Mouse (Mus musculus): ENCODE results near the gene Smco3. TPM values are rescaled to one million over a fixed set of nuclear protein-coding genes. Genes with fewer than 3 reads are reported as not detected.
A peak's percentile ranks its signal among the peaks of the same experiment; 100 is the strongest.

Smco3 gene
- polyA plus RNA-seq, 1 experiment from 2014 or later: 0.14 TPM

- Histone ChIP-seq H3K27ac (replicated peaks; ENCODE audit: low read depth, low read length) (no peak overlapping the region), H3K4me2 (ENCODE audit: low read length) (no peak overlapping the region), H3K4me1 (ENCODE audit: control insufficient read depth, insufficient read depth, low read length) (no peaks in the 10 kb centered on the region), H3K36me3 (ENCODE audit: control insufficient read depth, insufficient read depth, low read length) (no peaks in the 10 kb centered on the region), H3K9me3 (ENCODE audit: control insufficient read depth, low read length) (no peaks in the 10 kb centered on the region), H3K4me3 (replicated peaks; ENCODE audit: low read depth, low read length) (no peak overlapping the region), H3K27me3 (ENCODE audit: control insufficient read depth, insufficient read depth, low read length) (no peaks in the 10 kb centered on the region), H3K9ac (replicated peaks; ENCODE audit: low read length) (no peak overlapping the region)
- WGBS: 89% methylated on average over 5 of the region's 5 CpGs
- no peak for DNase-seq
- ATAC-seq (ENCODE audit: low FRiP score, low TSS enrichment): no peak
These were observed 30.1 kb upstream of the Smco3 start for GRCm38 (mm10) chr6:136865360-136865759.

- Histone ChIP-seq H3K4me3 (replicated peaks; ENCODE audit: low read depth, low read length) (no peak overlapping the region), H3K4me1 (ENCODE audit: control insufficient read depth, insufficient read depth, low read length) (no peaks in the 10 kb centered on the region), H3K27ac (replicated peaks; ENCODE audit: low read depth, low read length) (no peak overlapping the region), H3K27me3 (ENCODE audit: control insufficient read depth, insufficient read depth, low read length) (no peaks in the 10 kb centered on the region), H3K9me3 (ENCODE audit: control insufficient read depth, low read length) (no peaks in the 10 kb centered on the region), H3K36me3 (ENCODE audit: control insufficient read depth, insufficient read depth, low read length) (no peaks in the 10 kb centered on the region), H3K9ac (replicated peaks; ENCODE audit: low read length) (no peak overlapping the region), H3K4me2 (ENCODE audit: low read length) (no peak overlapping the region)
- ATAC-seq (ENCODE audit: low FRiP score, low TSS enrichment): no peak; the same call in 1 of the 2 replicates
- DNase-seq: peak; percentile 91
- 52% methylated on average over 9 of the region's 9 CpGs for WGBS
These were observed 25.8 kb upstream of the Smco3 start for GRCm38 (mm10) chr6:136861020-136861419.

GRCm38 (mm10) chr6:136858420-136858819, 23.2 kb upstream of the Smco3 start:
- no peaks in the 10 kb centered on the region for H3K36me3 ChIP-seq (ENCODE audit: control insufficient read depth, insufficient read depth, low read length)
- no peak overlapping the region for H3K9ac ChIP-seq (replicated peaks; ENCODE audit: low read length)
- H3K27ac ChIP-seq (replicated peaks; ENCODE audit: low read depth, low read length): no peak overlapping the region
- no peaks in the 10 kb centered on the region for H3K9me3 ChIP-seq (ENCODE audit: control insufficient read depth, low read length)
- no peak for ATAC-seq (ENCODE audit: low FRiP score, low TSS enrichment)
- no peaks in the 10 kb centered on the region for H3K27me3 ChIP-seq (ENCODE audit: control insufficient read depth, insufficient read depth, low read length)
- H3K4me1 ChIP-seq (ENCODE audit: control insufficient read depth, insufficient read depth, low read length): no peaks in the 10 kb centered on the region
- no peak overlapping the region for H3K4me2 ChIP-seq (ENCODE audit: low read length)
- 83% methylated on average over 8 of the region's 8 CpGs for WGBS
- H3K4me3 ChIP-seq (replicated peaks; ENCODE audit: low read depth, low read length): no peak overlapping the region
- DNase-seq: no peak

- Histone ChIP-seq H3K36me3 (ENCODE audit: control insufficient read depth, insufficient read depth, low read length) (no peaks in the 10 kb centered on the region), H3K9me3 (ENCODE audit: control insufficient read depth, low read length) (no peaks in the 10 kb centered on the region), H3K4me3 (replicated peaks; ENCODE audit: low read depth, low read length) (no peak overlapping the region), H3K27me3 (ENCODE audit: control insufficient read depth, insufficient read depth, low read length) (no peaks in the 10 kb centered on the region), H3K9ac (replicated peaks; ENCODE audit: low read length) (no peak overlapping the region), H3K4me2 (ENCODE audit: low read length) (no peak overlapping the region), H3K4me1 (ENCODE audit: control insufficient read depth, insufficient read depth, low read length) (no peaks in the 10 kb centered on the region), H3K27ac (replicated peaks; ENCODE audit: low read depth, low read length) (no peak overlapping the region)
- no peak for DNase-seq
- WGBS: 73% methylated on average over 11 of the region's 11 CpGs
- no peak for ATAC-seq (ENCODE audit: low FRiP score, low TSS enrichment)
These were observed 22.6 kb upstream of the Smco3 start for GRCm38 (mm10) chr6:136857873-136858260.

- Histone ChIP-seq H3K9me3 (ENCODE audit: control insufficient read depth, low read length) (no peaks in the 10 kb centered on the region), H3K9ac (replicated peaks; ENCODE audit: low read length) (no peak within 1 kb of the TSS), H3K4me1 (ENCODE audit: control insufficient read depth, insufficient read depth, low read length) (no peaks in the 10 kb centered on the region), H3K27ac (replicated peaks; ENCODE audit: low read depth, low read length) (no peak within 1 kb of the TSS), H3K27me3 (ENCODE audit: control insufficient read depth, insufficient read depth, low read length) (no peaks in the 10 kb centered on the region), H3K4me3 (replicated peaks; ENCODE audit: low read depth, low read length) (no peak within 1 kb of the TSS), H3K4me2 (ENCODE audit: low read length) (no peak within 1 kb of the TSS), H3K36me3 (ENCODE audit: control insufficient read depth, insufficient read depth, low read length) (no peaks in the 10 kb centered on the region)
- ATAC-seq (ENCODE audit: low FRiP score, low TSS enrichment) (no peak), DNase-seq (no peak)
- WGBS: 79% methylated on average over 18 of the region's 18 CpGs
These were observed 22.1 kb upstream of the Smco3 start, which contains the start of gene Art4 for GRCm38 (mm10) chr6:136857186-136857872. Art4 (minus strand) TSS chr6:136857733.

- Histone ChIP-seq H3K4me3 (replicated peaks; ENCODE audit: low read depth, low read length) (no peak overlapping the region), H3K9ac (replicated peaks; ENCODE audit: low read length) (no peak overlapping the region), H3K4me1 (ENCODE audit: control insufficient read depth, insufficient read depth, low read length) (no peaks in the 10 kb centered on the region), H3K27me3 (ENCODE audit: control insufficient read depth, insufficient read depth, low read length) (no peaks in the 10 kb centered on the region), H3K9me3 (ENCODE audit: control insufficient read depth, low read length) (no peaks in the 10 kb centered on the region), H3K4me2 (ENCODE audit: low read length) (no peak overlapping the region), H3K27ac (replicated peaks; ENCODE audit: low read depth, low read length) (no peak overlapping the region), H3K36me3 (ENCODE audit: control insufficient read depth, insufficient read depth, low read length) (no peaks in the 10 kb centered on the region)
- DNase-seq (no peak), ATAC-seq (ENCODE audit: low FRiP score, low TSS enrichment) (no peak)
- WGBS: 74% methylated on average over 14 of the region's 14 CpGs
These were observed 20.9 kb upstream of the Smco3 start for GRCm38 (mm10) chr6:136856071-136856636.

GRCm38 (mm10) chr6:136855183-136855582, 19.9 kb upstream of the Smco3 start:
- H3K4me3 ChIP-seq (replicated peaks; ENCODE audit: low read depth, low read length): no peak overlapping the region
- no peaks in the 10 kb centered on the region for H3K36me3 ChIP-seq (ENCODE audit: control insufficient read depth, insufficient read depth, low read length)
- H3K9ac ChIP-seq (replicated peaks; ENCODE audit: low read length): no peak overlapping the region
- H3K27me3 ChIP-seq (ENCODE audit: control insufficient read depth, insufficient read depth, low read length): no peaks in the 10 kb centered on the region
- H3K9me3 ChIP-seq (ENCODE audit: control insufficient read depth, low read length): no peaks in the 10 kb centered on the region
- no peak for DNase-seq
- no peak overlapping the region for H3K27ac ChIP-seq (replicated peaks; ENCODE audit: low read depth, low read length)
- WGBS: 75% methylated on average over 2 of the region's 2 CpGs
- ATAC-seq (ENCODE audit: low FRiP score, low TSS enrichment): no peak
- H3K4me2 ChIP-seq (ENCODE audit: low read length): no peak overlapping the region
- H3K4me1 ChIP-seq (ENCODE audit: control insufficient read depth, insufficient read depth, low read length): no peaks in the 10 kb centered on the region

GRCm38 (mm10) chr6:136854361-136854781, 19.1 kb upstream of the Smco3 start:
- H3K9ac ChIP-seq (replicated peaks; ENCODE audit: low read length): no peak overlapping the region
- H3K4me1 ChIP-seq (ENCODE audit: control insufficient read depth, insufficient read depth, low read length): no peaks in the 10 kb centered on the region
- no peak overlapping the region for H3K4me2 ChIP-seq (ENCODE audit: low read length)
- H3K27ac ChIP-seq (replicated peaks; ENCODE audit: low read depth, low read length): no peak overlapping the region
- 90% methylated on average over 11 of the region's 11 CpGs for WGBS
- H3K36me3 ChIP-seq (ENCODE audit: control insufficient read depth, insufficient read depth, low read length): no peaks in the 10 kb centered on the region
- H3K4me3 ChIP-seq (replicated peaks; ENCODE audit: low read depth, low read length): no peak overlapping the region
- ATAC-seq (ENCODE audit: low FRiP score, low TSS enrichment) (no peak), DNase-seq (no peak)
- H3K27me3 ChIP-seq (ENCODE audit: control insufficient read depth, insufficient read depth, low read length): no peaks in the 10 kb centered on the region
- H3K9me3 ChIP-seq (ENCODE audit: control insufficient read depth, low read length): no peaks in the 10 kb centered on the region

GRCm38 (mm10) chr6:136852762-136853161, 17.5 kb upstream of the Smco3 start:
- Histone ChIP-seq H3K36me3 (ENCODE audit: control insufficient read depth, insufficient read depth, low read length) (no peaks in the 10 kb centered on the region), H3K4me3 (replicated peaks; ENCODE audit: low read depth, low read length) (no peak overlapping the region), H3K9me3 (ENCODE audit: control insufficient read depth, low read length) (no peaks in the 10 kb centered on the region), H3K27ac (replicated peaks; ENCODE audit: low read depth, low read length) (no peak overlapping the region), H3K4me1 (ENCODE audit: control insufficient read depth, insufficient read depth, low read length) (no peaks in the 10 kb centered on the region), H3K9ac (replicated peaks; ENCODE audit: low read length) (no peak overlapping the region), H3K27me3 (ENCODE audit: control insufficient read depth, insufficient read depth, low read length) (no peaks in the 10 kb centered on the region), H3K4me2 (ENCODE audit: low read length) (no peak overlapping the region)
- 61% methylated on average over 3 of the region's 3 CpGs for WGBS
- no peak for ATAC-seq (ENCODE audit: low FRiP score, low TSS enrichment)
- DNase-seq: no peak

All from midbrain, embryonic 14.5 days (tissue).